Mouse (Mus musculus) right cerebral cortex, postnatal 36 days (tissue): ENCODE results near the gene Epha1.

Experiments
- DNase-seq, 2 experiments: peaks; one replicate each; pipeline ENCODE4 v3.0.0; 2022; ENCODE audit warnings: low spot score in 2 of 2, mixed read lengths in 1 of 2

Epha1 gene

GRCm38 (mm10) chr6:42373669-42374430 is 782 bp upstream of the Epha1 start:
- DNase-seq: no peak

- DNase-seq: no peak
These were observed 650 bp downstream of the Epha1 start for GRCm38 (mm10) chr6:42372421-42372815.

- no peak for DNase-seq
These were observed 1.1 kb downstream of the Epha1 start for GRCm38 (mm10) chr6:42372001-42372400.

GRCm38 (mm10) chr6:42370630-42371363 is 2.3 kb downstream of the Epha1 start:
- no peak for DNase-seq

- DNase-seq: no peak
These were observed 3.2 kb downstream of the Epha1 start for GRCm38 (mm10) chr6:42369870-42370269.

- no peak for DNase-seq
These were observed 7.9 kb downstream of the Epha1 start for GRCm38 (mm10) chr6:42365215-42365614.

GRCm38 (mm10) chr6:42364607-42365006 is 8.5 kb downstream of the Epha1 start:
- no peak for DNase-seq

- DNase-seq: no peak
These were observed 9.0 kb downstream of the Epha1 start for GRCm38 (mm10) chr6:42364066-42364465.

- DNase-seq: no peak
These were observed 10.1 kb downstream of the Epha1 start for GRCm38 (mm10) chr6:42362974-42363373.

GRCm38 (mm10) chr6:42362497-42362896 is 10.6 kb downstream of the Epha1 start:
- no peak for DNase-seq

- no peak for DNase-seq
These were observed 11.0 kb downstream of the Epha1 start for GRCm38 (mm10) chr6:42362074-42362473.

GRCm38 (mm10) chr6:42361041-42361895 is 11.8 kb downstream of the Epha1 start:
- no peak for DNase-seq

GRCm38 (mm10) chr6:42360231-42360840 is 12.7 kb downstream of the Epha1 start:
- DNase-seq: no peak

- no peak for DNase-seq
These were observed 13.5 kb downstream of the Epha1 start for GRCm38 (mm10) chr6:42359364-42360147.

GRCm38 (mm10) chr6:42358901-42359300 is 14.2 kb downstream of the Epha1 start:
- DNase-seq: no peak

GRCm38 (mm10) chr6:42357901-42358300 is 15.2 kb downstream of the Epha1 start:
- DNase-seq: no peak

GRCm38 (mm10) chr6:42356913-42357312 is 16.2 kb downstream of the Epha1 start:
- no peak for DNase-seq

GRCm38 (mm10) chr6:42355794-42356600 is 17.1 kb downstream of the Epha1 start:
- no peak for DNase-seq

GRCm38 (mm10) chr6:42355366-42355765 is 17.7 kb downstream of the Epha1 start:
- no peak for DNase-seq
